ENCODE assay signal across 8 mouse cellular contexts in genomic region chr5:24474025-24474722, GRCm38 (mm10). TPM values are rescaled to one million over a fixed set of nuclear protein-coding genes. Genes with fewer than 3 reads are reported as not detected.
DNase-seq lines count a peak whose midpoint lies in the region; ATAC-seq and TF ChIP-seq lines count a peak whose summit lies in the region.

No protein-coding gene starts in this region.

- H3K9me3 ChIP-seq in limb, embryonic 14.5 days (ENCODE audit: control insufficient read depth, low read length): no peaks in the 10 kb centered on the region

- H3K27me3 ChIP-seq in thymus, adult 2 months (ENCODE audit: control insufficient read depth, insufficient read depth, low read length): peaks cover 3% of the 10 kb centered on the region; the same call in 1 of the 2 replicates
- H3K27me3 ChIP-seq in limb, embryonic 14.5 days (ENCODE audit: control insufficient read depth, insufficient read depth, low read length): 0 out of 2 replicates have a peak, but pooled peaks cover 8% of the 10 kb centered on the region

- peak overlapping the region; percentile 76 for H3K4me2 ChIP-seq in limb, embryonic 14.5 days (replicated peaks; ENCODE audit: low read depth, low read length, severe bottlenecking)

- H3K9ac ChIP-seq in limb, embryonic 14.5 days (ENCODE audit: low read depth, low read length, severe bottlenecking): peak overlapping the region; percentile 56

- H3K36me3 ChIP-seq in thymus, adult 2 months (ENCODE audit: control insufficient read depth, insufficient read depth, low read length): peaks cover 11% of the 10 kb centered on the region
- peaks cover 36% of the 10 kb centered on the region for H3K36me3 ChIP-seq in limb, embryonic 14.5 days (ENCODE audit: control insufficient read depth, insufficient read depth, low read length)

- peak overlapping the region; percentile 24 for H3K4me3 ChIP-seq in thymus, adult 2 months (ENCODE audit: control insufficient read depth, insufficient read depth, low read length)
- peak overlapping the region; percentile 44 for H3K4me3 ChIP-seq in limb, embryonic 14.5 days (replicated peaks; ENCODE audit: low read length)

- H3K4me1 ChIP-seq in thymus, adult 2 months (replicated peaks; ENCODE audit: control insufficient read depth, insufficient read depth, low read length): peaks cover 9% of the 10 kb centered on the region
- H3K4me1 ChIP-seq in limb, embryonic 14.5 days (ENCODE audit: control insufficient read depth, insufficient read depth, low read length): peaks cover 29% of the 10 kb centered on the region

- TF ChIP-seq POLR2A in thymus, adult 2 months (IDR thresholded peaks at IDR 0.05; ENCODE audit: control insufficient read depth, extremely low read depth, insufficient read depth, low read length, poor library complexity): no peak
- TF ChIP-seq POLR2A in limb, embryonic 14.5 days (IDR thresholded peaks at IDR 0.05; ENCODE audit: borderline replicate concordance, extremely low read depth, insufficient read depth, insufficient read length): no peak

- peak; percentile 45 to 58 for DNase-seq in adrenal gland, postnatal 36 days
- no peak for DNase-seq in adrenal gland, adult 8-10 months
- no peak for DNase-seq in thymus, adult 2 months
- DNase-seq in thymus, postnatal 36 days: no peak
- DNase-seq in limb, embryonic 14.5 days (ENCODE audit: low spot score): peak; percentile 28
- peak; percentile 54 for DNase-seq in neural tube, embryonic 10.5 days (ENCODE audit: extremely low spot score, low spot score)
- no peak for DNase-seq in spleen, adult 12 weeks (ENCODE audit: low spot score)
- no peak for DNase-seq in gastrocnemius, adult 18-20 months (ENCODE audit: low spot score)

- TF ChIP-seq CTCF in thymus, adult 2 months (IDR thresholded peaks at IDR 0.05; ENCODE audit: borderline replicate concordance, control insufficient read depth, extremely low read depth, insufficient read depth, low read length, poor library complexity): no peak

- no peak overlapping the region for H3K27ac ChIP-seq in thymus, adult 2 months (ENCODE audit: control insufficient read depth, insufficient read depth, low read length)
- H3K27ac ChIP-seq in limb, embryonic 14.5 days (replicated peaks; ENCODE audit: low read depth, low read length): no peak overlapping the region

- ATAC-seq in limb, embryonic 14.5 days (ENCODE audit: low FRiP score, low read depth): no peak

- 27% methylated on average over 71 of the region's 77 CpGs for WGBS in thymus, adult 2 months
- WGBS in limb, embryonic 14.5 days: 3% methylated on average over 60 of the region's 77 CpGs

RNA-seq across cellular contexts. Expression of gene Agap3, which starts 22.2 kb away (rescaled TPM):
- 10 to 100 TPM; 83.0 to 83.1 TPM for total RNA-seq in adrenal gland, postnatal 36 days (2021)
- 100 to 1,000 TPM in 2 of 4 experiments, 10 to 100 TPM in 2; 86.3 to 117 (median 102) TPM for total RNA-seq in adrenal gland, adult 8-10 months (2022)
- polyA plus RNA-seq in thymus, adult 2 months (2012; rRNA removed): 111 and 117 TPM in 2 replicates
- 103 and 114 TPM in 2 replicates for polyA plus RNA-seq in limb, embryonic 14.5 days (2012; rRNA removed)
- 57.9 and 61.7 TPM in 2 replicates for polyA plus RNA-seq in limb, embryonic 14.5 days (2014; fragmentation: Nextera tagmentation; extraction: Ambion mirVana)
- total RNA-seq in gastrocnemius, adult 18-20 months (2021): 10 to 100 TPM; 74.3 to 84.7 TPM

RNA-seq across cellular contexts. Expression of gene Tmub1, which starts 26.5 kb away (rescaled TPM):
- 10 to 100 TPM; 11.0 to 16.2 TPM for total RNA-seq in adrenal gland, postnatal 36 days (2021)
- 10 to 100 TPM; 17.0 to 19.6 (median 17.7) TPM for total RNA-seq in adrenal gland, adult 8-10 months (2022)
- 122 and 136 TPM in 2 replicates for polyA plus RNA-seq in thymus, adult 2 months (2012; rRNA removed)
- 29.8 and 35.5 TPM in 2 replicates for polyA plus RNA-seq in limb, embryonic 14.5 days (2012; rRNA removed)
- polyA plus RNA-seq in limb, embryonic 14.5 days (2014; fragmentation: Nextera tagmentation; extraction: Ambion mirVana): 23.2 and 23.5 TPM in 2 replicates
- total RNA-seq in gastrocnemius, adult 18-20 months (2021): 10 to 100 TPM; 17.7 to 23.3 TPM

RNA-seq across cellular contexts. Expression of gene Fastk, which starts 29.1 kb away (rescaled TPM):
- 10 to 100 TPM; 89.8 to 91.1 TPM for total RNA-seq in adrenal gland, postnatal 36 days (2021)
- 100 to 1,000 TPM in 2 of 4 experiments, 10 to 100 TPM in 2; 96.8 to 117 (median 102) TPM for total RNA-seq in adrenal gland, adult 8-10 months (2022)
- 424 and 481 TPM in 2 replicates for polyA plus RNA-seq in thymus, adult 2 months (2012; rRNA removed)
- polyA plus RNA-seq in limb, embryonic 14.5 days (2012; rRNA removed): 295 and 397 TPM in 2 replicates
- 113 and 120 TPM in 2 replicates for polyA plus RNA-seq in limb, embryonic 14.5 days (2014; fragmentation: Nextera tagmentation; extraction: Ambion mirVana)
- 100 to 1,000 TPM; 183 to 194 TPM for total RNA-seq in gastrocnemius, adult 18-20 months (2021)

RNA-seq across cellular contexts. Expression of gene Slc4a2, which starts 50.5 kb away (rescaled TPM):
- total RNA-seq in adrenal gland, postnatal 36 days (2021): 10 to 100 TPM; 44.4 to 62.2 TPM
- total RNA-seq in adrenal gland, adult 8-10 months (2022): 10 to 100 TPM; 53.0 to 84.3 (median 65.6) TPM
- polyA plus RNA-seq in thymus, adult 2 months (2012; rRNA removed): 116 and 118 TPM in 2 replicates
- polyA plus RNA-seq in limb, embryonic 14.5 days (2012; rRNA removed): 69.1 and 84.1 TPM in 2 replicates
- 30.0 and 37.1 TPM in 2 replicates for polyA plus RNA-seq in limb, embryonic 14.5 days (2014; fragmentation: Nextera tagmentation; extraction: Ambion mirVana)
- total RNA-seq in gastrocnemius, adult 18-20 months (2021): 10 to 100 TPM; 13.9 to 14.3 TPM

RNA-seq across cellular contexts. Expression of gene Cdk5, which starts 50.8 kb away (rescaled TPM):
- 10 to 100 TPM; 36.5 to 44.0 TPM for total RNA-seq in adrenal gland, postnatal 36 days (2021)
- total RNA-seq in adrenal gland, adult 8-10 months (2022): 10 to 100 TPM; 43.2 to 66.8 (median 56.2) TPM
- polyA plus RNA-seq in thymus, adult 2 months (2012; rRNA removed): 62.3 and 87.0 TPM in 2 replicates
- 127 and 165 TPM in 2 replicates for polyA plus RNA-seq in limb, embryonic 14.5 days (2012; rRNA removed)
- 51.7 TPM in 2 replicates for polyA plus RNA-seq in limb, embryonic 14.5 days (2014; fragmentation: Nextera tagmentation; extraction: Ambion mirVana)
- total RNA-seq in gastrocnemius, adult 18-20 months (2021): 10 to 100 TPM; 10.5 to 11.2 TPM

Comparison
In these comparisons a context has a peak if more than half of its experiments do, and no peak if none do; other contexts are left out.
1. DNase-seq: peak in adrenal gland, postnatal 36 days (2 of 2), limb, embryonic 14.5 days (single experiment) and neural tube, embryonic 10.5 days (single experiment); none in adrenal gland, adult 8-10 months (single experiment), thymus, adult 2 months (single experiment), thymus, postnatal 36 days (0 of 2), spleen, adult 12 weeks (single experiment) and gastrocnemius, adult 18-20 months (single experiment).